Mouse (Mus musculus): Measurements from ENCODE around the gene Pold4. TPM values are rescaled to one million over a fixed set of nuclear protein-coding genes. Genes with fewer than 3 reads are reported as not detected.

The Pold4 gene
- polyA plus RNA-seq, 1 experiment = 112 TPM

DNA sequence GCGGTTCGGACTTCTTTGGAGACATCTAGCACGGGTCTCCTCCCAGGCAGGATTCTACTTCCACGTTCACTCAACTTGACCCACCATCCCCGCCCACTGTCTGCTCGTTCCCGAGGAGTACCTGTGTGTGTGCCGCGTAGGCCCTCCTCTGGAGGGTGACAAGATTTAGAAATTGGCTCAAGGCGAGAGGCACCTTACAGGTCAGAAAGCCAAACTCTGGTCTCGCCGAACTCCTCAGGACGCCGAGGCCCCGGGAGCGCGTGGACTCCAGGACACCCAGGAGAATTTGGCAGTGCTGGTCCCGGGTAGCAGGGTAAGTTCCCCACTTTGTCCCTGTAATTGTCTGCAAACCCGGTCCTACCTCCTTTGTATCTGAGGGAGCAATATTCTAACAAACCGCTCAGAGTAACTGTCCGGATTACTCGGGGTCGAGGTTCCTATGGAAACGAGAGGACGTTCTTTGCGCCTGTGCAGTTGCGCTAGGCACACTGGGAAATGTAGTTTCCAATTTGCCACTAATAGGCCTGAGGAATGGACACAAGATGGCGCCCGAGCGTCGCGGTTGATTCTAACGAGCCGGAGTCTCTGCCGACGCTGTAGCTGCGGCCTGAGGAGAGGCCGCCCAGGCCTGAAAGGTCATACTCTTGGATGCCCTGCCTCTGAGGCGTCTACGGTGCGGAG lies 25.7 kb downstream of the Pold4 start:
- H3K4me3 ChIP-seq (ENCODE audit: insufficient read depth, poor library complexity, severe bottlenecking) = peak overlapping the region; percentile 71
- no peaks in the 10 kb centered on the region for H3K36me3 ChIP-seq (ENCODE audit: control insufficient read depth, insufficient read depth)
- no peaks in the 10 kb centered on the region for H3K27me3 ChIP-seq (ENCODE audit: control insufficient read depth, insufficient read depth, insufficient read length)
- TF ChIP-seq MAX (IDR thresholded peaks at IDR 0.05) (no peak), CTCF (IDR thresholded peaks at IDR 0.05; ENCODE audit: control insufficient read depth, insufficient read depth, insufficient read length) (peak; percentile 78)
- H3K79me2 ChIP-seq (ENCODE audit: control insufficient read depth, insufficient read depth) = no peaks in the 10 kb centered on the region
- no peaks in the 10 kb centered on the region for H3K79me3 ChIP-seq (ENCODE audit: low read depth)
- peak overlapping the region; percentile 73 for H3ac ChIP-seq (ENCODE audit: control insufficient read depth, insufficient read length, low read depth)

- Histone ChIP-seq H3K4me3 (ENCODE audit: insufficient read depth, poor library complexity, severe bottlenecking) (peak overlapping the region; percentile 71), H3K27me3 (ENCODE audit: control insufficient read depth, insufficient read depth, insufficient read length) (no peaks in the 10 kb centered on the region), H3K36me3 (ENCODE audit: control insufficient read depth, insufficient read depth) (no peaks in the 10 kb centered on the region), H3ac (ENCODE audit: control insufficient read depth, insufficient read length, low read depth) (peak overlapping the region; percentile 34), H3K79me2 (ENCODE audit: control insufficient read depth, insufficient read depth) (no peaks in the 10 kb centered on the region), H3K79me3 (ENCODE audit: low read depth) (no peaks in the 10 kb centered on the region)
- TF ChIP-seq MAX (IDR thresholded peaks at IDR 0.05) (no peak), MYOG (IDR thresholded peaks at IDR 0.05; ENCODE audit: control insufficient read depth, extremely low read depth, insufficient read length) (no peak)
Observed at GRCm38 (mm10) chr19:4257897-4258252, 26.2 kb downstream of the Pold4 start.

DNA sequence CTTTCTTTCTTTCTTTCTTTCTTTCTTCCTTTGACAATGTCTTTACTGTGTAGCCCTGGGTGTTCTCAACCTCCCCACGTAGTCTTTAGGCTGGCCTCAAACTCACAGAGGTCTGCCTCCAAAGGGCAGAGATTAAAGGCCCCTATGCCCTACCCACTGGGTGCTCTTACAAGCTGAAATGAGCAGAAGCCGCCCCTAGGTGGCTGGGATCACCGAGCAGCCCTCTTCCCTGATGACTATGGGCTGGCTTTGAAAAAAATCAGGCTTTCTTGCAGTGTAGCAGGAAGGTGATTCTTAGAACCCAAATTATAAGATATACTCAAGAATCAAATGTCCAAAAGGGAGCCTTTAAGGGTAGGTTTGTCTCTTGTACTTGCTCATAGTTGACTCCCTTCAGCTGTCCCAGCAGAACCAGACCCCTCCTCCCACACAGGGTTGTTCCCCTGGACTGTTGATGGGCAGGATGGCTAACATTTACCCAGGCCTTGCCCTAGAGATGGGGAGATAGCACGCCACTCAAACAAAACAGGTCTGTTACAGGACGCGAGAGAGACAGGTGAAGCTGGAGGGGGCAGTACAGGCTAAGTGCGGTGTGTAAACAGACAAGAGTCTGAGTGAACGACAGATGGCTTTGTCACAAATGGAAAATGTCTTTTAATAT lies 29.5 kb downstream of the Pold4 start:
- H3ac ChIP-seq (ENCODE audit: control insufficient read depth, insufficient read length, low read depth) = no peak overlapping the region
- TF ChIP-seq MAX (IDR thresholded peaks at IDR 0.05) (no peak), USF1 (IDR thresholded peaks at IDR 0.05; ENCODE audit: low read depth) (no peak)
- H3K79me3 ChIP-seq (ENCODE audit: low read depth) = no peaks in the 10 kb centered on the region
- no peaks in the 10 kb centered on the region for H3K36me3 ChIP-seq (ENCODE audit: control insufficient read depth, insufficient read depth)
- no peaks in the 10 kb centered on the region for H3K79me2 ChIP-seq (ENCODE audit: control insufficient read depth, insufficient read depth)
- H3K4me3 ChIP-seq (ENCODE audit: insufficient read depth, poor library complexity, severe bottlenecking) = no peak overlapping the region
- H3K27me3 ChIP-seq (ENCODE audit: control insufficient read depth, insufficient read depth, insufficient read length) = no peaks in the 10 kb centered on the region

GRCm38 (mm10) chr19:4262756-4263155 lies 31.1 kb downstream of the Pold4 start:
- H3K79me2 ChIP-seq (ENCODE audit: control insufficient read depth, insufficient read depth) = no peaks in the 10 kb centered on the region

GRCm38 (mm10) chr19:4263702-4264101 lies 32.0 kb downstream of the Pold4 start:
- no peaks in the 10 kb centered on the region for H3K27me3 ChIP-seq (ENCODE audit: control insufficient read depth, insufficient read depth, insufficient read length)
- H3K4me3 ChIP-seq (ENCODE audit: insufficient read depth, poor library complexity, severe bottlenecking) = no peak overlapping the region
- TF ChIP-seq MYOG (IDR thresholded peaks at IDR 0.05; ENCODE audit: control insufficient read depth, extremely low read depth, insufficient read length) = no peak
- TF ChIP-seq MYOD1 (IDR thresholded peaks at IDR 0.05; ENCODE audit: control insufficient read depth, insufficient read length, low read depth) = no peak
- TF ChIP-seq MAX (IDR thresholded peaks at IDR 0.05) = no peak
- TF ChIP-seq CEBPB (IDR thresholded peaks at IDR 0.05; ENCODE audit: low read depth) = no peak
- no peak for TF ChIP-seq FOSL1 (IDR thresholded peaks at IDR 0.05; ENCODE audit: insufficient read depth, low read length, poor library complexity, severe bottlenecking)
- TF ChIP-seq USF1 (IDR thresholded peaks at IDR 0.05; ENCODE audit: low read depth) = no peak
- no peak for TF ChIP-seq CTCF (IDR thresholded peaks at IDR 0.05; ENCODE audit: control insufficient read depth, insufficient read depth, insufficient read length)
- H3K79me3 ChIP-seq (ENCODE audit: low read depth) = no peaks in the 10 kb centered on the region
- no peaks in the 10 kb centered on the region for H3K36me3 ChIP-seq (ENCODE audit: control insufficient read depth, insufficient read depth)
- H3ac ChIP-seq (ENCODE audit: control insufficient read depth, insufficient read length, low read depth) = no peak overlapping the region
- no peaks in the 10 kb centered on the region for H3K79me2 ChIP-seq (ENCODE audit: control insufficient read depth, insufficient read depth)

More at GRCm38 (mm10) chr19:4262756-4263155, 31.1 kb downstream of the Pold4 start:
- Histone ChIP-seq H3K79me3 (ENCODE audit: low read depth) (no peaks in the 10 kb centered on the region), H3K36me3 (ENCODE audit: control insufficient read depth, insufficient read depth) (no peaks in the 10 kb centered on the region), H3K4me3 (ENCODE audit: insufficient read depth, poor library complexity, severe bottlenecking) (no peak overlapping the region), H3K27me3 (ENCODE audit: control insufficient read depth, insufficient read depth, insufficient read length) (no peaks in the 10 kb centered on the region), H3ac (ENCODE audit: control insufficient read depth, insufficient read length, low read depth) (no peak overlapping the region)
- TF ChIP-seq CEBPB (IDR thresholded peaks at IDR 0.05; ENCODE audit: low read depth) (no peak), MAX (IDR thresholded peaks at IDR 0.05) (no peak), FOSL1 (IDR thresholded peaks at IDR 0.05; ENCODE audit: insufficient read depth, low read length, poor library complexity, severe bottlenecking) (no peak), CTCF (IDR thresholded peaks at IDR 0.05; ENCODE audit: control insufficient read depth, insufficient read depth, insufficient read length) (no peak), USF1 (IDR thresholded peaks at IDR 0.05; ENCODE audit: low read depth) (no peak), MYOG (IDR thresholded peaks at IDR 0.05; ENCODE audit: control insufficient read depth, extremely low read depth, insufficient read length) (no peak), MYOD1 (IDR thresholded peaks at IDR 0.05; ENCODE audit: control insufficient read depth, insufficient read length, low read depth) (no peak)

- Histone ChIP-seq H3K4me3 (ENCODE audit: insufficient read depth, poor library complexity, severe bottlenecking) (no peak overlapping the region), H3K27me3 (ENCODE audit: control insufficient read depth, insufficient read depth, insufficient read length) (no peaks in the 10 kb centered on the region), H3K79me2 (ENCODE audit: control insufficient read depth, insufficient read depth) (no peaks in the 10 kb centered on the region), H3K36me3 (ENCODE audit: control insufficient read depth, insufficient read depth) (no peaks in the 10 kb centered on the region), H3K79me3 (ENCODE audit: low read depth) (no peaks in the 10 kb centered on the region), H3ac (ENCODE audit: control insufficient read depth, insufficient read length, low read depth) (no peak overlapping the region)
- no peak for TF ChIP-seq CEBPB (IDR thresholded peaks at IDR 0.05; ENCODE audit: low read depth)
- TF ChIP-seq FOSL1 (IDR thresholded peaks at IDR 0.05; ENCODE audit: insufficient read depth, low read length, poor library complexity, severe bottlenecking) = no peak
- TF ChIP-seq MYOG (IDR thresholded peaks at IDR 0.05; ENCODE audit: control insufficient read depth, extremely low read depth, insufficient read length) = no peak
- TF ChIP-seq MYOD1 (IDR thresholded peaks at IDR 0.05; ENCODE audit: control insufficient read depth, insufficient read length, low read depth) = no peak
- TF ChIP-seq CTCF (IDR thresholded peaks at IDR 0.05; ENCODE audit: control insufficient read depth, insufficient read depth, insufficient read length) = no peak
- TF ChIP-seq USF1 (IDR thresholded peaks at IDR 0.05; ENCODE audit: low read depth) = no peak
Observed at GRCm38 (mm10) chr19:4264171-4264780, 32.6 kb downstream of the Pold4 start.
